Mouse (Mus musculus) stomach, embryonic 16.5 days (tissue): ENCODE results near the gene Lbr. TPM values are rescaled to one million over a fixed set of nuclear protein-coding genes. Genes with fewer than 3 reads are reported as not detected.
"Not testable (repeated sequence)": the region's sequence is repeated elsewhere in the genome, so short reads cannot be mapped to it uniquely, and the experiment has no call there.

Experiments used
- ATAC-seq: fragments of 200-750 bp; cut with Nextera tagmentation; 2 replicates; pipeline ENCODE4 v1.8.0; 2017; ENCODE audit warnings: moderate number of reproducible peaks, moderate TSS enrichment; ENCODE audit not compliant: insufficient read depth, low FRiP score
- H3K27ac ChIP-seq: fragments of 300-500 bp; sonication (generic); 2 replicates; pipeline ENCODE4 v1.5.1; 2014; ENCODE audit warnings: low read length
- H3K27me3 ChIP-seq: fragments of 300-500 bp; sonication (generic); 2 replicates; pipeline ENCODE4 v1.6.1; 2014; ENCODE audit warnings: low read length, control low read depth, mixed read lengths; ENCODE audit not compliant: control insufficient read depth, insufficient read depth
- H3K36me3 ChIP-seq: fragments of 300-500 bp; sonication (generic); 2 replicates; pipeline ENCODE4 v1.6.1; 2014; ENCODE audit warnings: low read length; ENCODE audit not compliant: control insufficient read depth, insufficient read depth
- H3K4me1 ChIP-seq: fragments of 300-500 bp; sonication (generic); 2 replicates; pipeline ENCODE4 v1.6.1; 2014; ENCODE audit warnings: low read length, control low read depth, mixed read lengths; ENCODE audit not compliant: control insufficient read depth, insufficient read depth
- H3K4me2 ChIP-seq: fragments of 300-500 bp; sonication (generic); 2 replicates; pipeline ENCODE4 v1.6.1; 2014; ENCODE audit warnings: low read depth, low read length, mixed read lengths
- H3K4me3 ChIP-seq: fragments of 300-500 bp; sonication (generic); replicated peaks from 2 replicates; pipeline ENCODE4 v1.5.1; 2014; ENCODE audit warnings: mild to moderate bottlenecking, low read length
- H3K9ac ChIP-seq: fragments of 300-500 bp; sonication (generic); 2 replicates; pipeline ENCODE4 v1.6.1; 2014; ENCODE audit warnings: low read length
- H3K9me3 ChIP-seq: fragments of 300-500 bp; sonication (generic); replicated peaks from 2 replicates; pipeline ENCODE4 v1.6.1; 2016; ENCODE audit warnings: low read length, control low read depth; ENCODE audit not compliant: control insufficient read depth
- WGBS: fragments of 180-500 bp; shearing (Covaris S2); extraction: QIAGEN DNeasy Blood & Tissue Kit; methylation state at CpG from one replicate; pipeline ENCODE4 v1.1.7; 2014; 5-methylcytosine and 5-hydroxymethylcytosine counted together
- polyA plus RNA-seq: library from polyadenylated mRNA; unstranded; fragments of >200 nt; fragmentation: Nextera tagmentation; extraction: Ambion mirVana; gene quantifications from 2 replicates; pipeline ENCODE4 v1.2.1, GENCODE M21; 2015

The Lbr gene
- polyA plus RNA-seq, 1 experiment from 2014 or later = 127 TPM

GRCm38 (mm10) chr1:181811481-181812223 lies 31.2 kb downstream of the Lbr start:
- WGBS = 85% methylated on average over 18 of the region's 18 CpGs

GRCm38 (mm10) chr1:181800667-181801066 lies 42.2 kb downstream of the Lbr start:
- Histone ChIP-seq H3K9me3 (no peaks in the 10 kb centered on the region), H3K27me3 (no peaks in the 10 kb centered on the region), H3K27ac (no peak overlapping the region), H3K36me3 (no peaks in the 10 kb centered on the region), H3K4me3 (no peak overlapping the region), H3K4me1 (no peaks in the 10 kb centered on the region), H3K9ac (no peak overlapping the region), H3K4me2 (no peak overlapping the region)
- WGBS = 85% methylated on average over 4 of the region's 4 CpGs
- no peak for ATAC-seq

More at GRCm38 (mm10) chr1:181811481-181812223, 31.2 kb downstream of the Lbr start:
- Histone ChIP-seq H3K36me3 (peaks cover 14% of the 10 kb centered on the region), H3K27ac (no peak overlapping the region), H3K9ac (no peak overlapping the region), H3K4me1 (no peaks in the 10 kb centered on the region), H3K27me3 (no peaks in the 10 kb centered on the region), H3K4me2 (no peak overlapping the region), H3K9me3 (no peaks in the 10 kb centered on the region), H3K4me3 (no peak overlapping the region)
- no peak for ATAC-seq

- 76% methylated on average over 3 of the region's 3 CpGs for WGBS
- H3K27me3 ChIP-seq = no peaks in the 10 kb centered on the region
- no peak overlapping the region for H3K4me3 ChIP-seq
- H3K27ac ChIP-seq = no peak overlapping the region
- H3K9ac ChIP-seq = no peak overlapping the region
- no peaks in the 10 kb centered on the region for H3K9me3 ChIP-seq
- no peak overlapping the region for H3K4me2 ChIP-seq
- no peaks in the 10 kb centered on the region for H3K4me1 ChIP-seq
- ATAC-seq = no peak
- no peaks in the 10 kb centered on the region for H3K36me3 ChIP-seq
Measured at GRCm38 (mm10) chr1:181799911-181800310, 42.9 kb downstream of the Lbr start.

GRCm38 (mm10) chr1:181793541-181793940 lies 49.3 kb downstream of the Lbr start:
- Histone ChIP-seq H3K9me3 (no peaks in the 10 kb centered on the region), H3K4me2 (no peak overlapping the region), H3K27ac (peak overlapping the region; percentile 9; the same call in 1 of the 2 replicates), H3K4me3 (no peak overlapping the region), H3K4me1 (no peaks in the 10 kb centered on the region), H3K36me3 (no peaks in the 10 kb centered on the region), H3K27me3 (no peaks in the 10 kb centered on the region), H3K9ac (no peak overlapping the region)
- 19% methylated on average over 2 of the region's 2 CpGs for WGBS
- ATAC-seq = no peak

GRCm38 (mm10) chr1:181789952-181790351 lies 52.9 kb downstream of the Lbr start:
- whole genome bisulfite sequencing = 45% methylated on average over 6 of the region's 6 CpGs
- no peaks in the 10 kb centered on the region for H3K27me3 ChIP-seq
- no peak overlapping the region for H3K9ac ChIP-seq
- H3K36me3 ChIP-seq = no peaks in the 10 kb centered on the region
- H3K4me1 ChIP-seq = no peaks in the 10 kb centered on the region
- no peak overlapping the region for H3K4me3 ChIP-seq
- peaks cover 3% of the 10 kb centered on the region; the same call in 1 of the 2 replicates for H3K9me3 ChIP-seq
- H3K4me2 ChIP-seq = no peak overlapping the region
- H3K27ac ChIP-seq = no peak overlapping the region
- ATAC-seq = no peak

- not testable (repeated sequence) for H3K9ac ChIP-seq, H3K27ac ChIP-seq, H3K4me3 ChIP-seq, H3K36me3 ChIP-seq, H3K4me2 ChIP-seq, H3K4me1 ChIP-seq, H3K9me3 ChIP-seq, ATAC-seq, H3K27me3 ChIP-seq
- WGBS = 95% methylated on average over 11 of the region's 11 CpGs
Measured at GRCm38 (mm10) chr1:181782600-181782999, 60.2 kb downstream of the Lbr start.

GRCm38 (mm10) chr1:181776541-181776940 lies 66.3 kb downstream of the Lbr start:
- Histone ChIP-seq H3K4me2 (no peak overlapping the region), H3K9me3 (no peaks in the 10 kb centered on the region), H3K9ac (no peak overlapping the region), H3K36me3 (no peaks in the 10 kb centered on the region), H3K4me3 (no peak overlapping the region), H3K27ac (no peak overlapping the region), H3K4me1 (no peaks in the 10 kb centered on the region), H3K27me3 (no peaks in the 10 kb centered on the region)
- no peak for ATAC-seq
- 49% methylated on average over 1 of the region's 1 CpGs for WGBS

GRCm38 (mm10) chr1:181771871-181772270 lies 71.0 kb downstream of the Lbr start:
- no peak overlapping the region for H3K4me2 ChIP-seq
- no peak overlapping the region for H3K9ac ChIP-seq
- H3K4me3 ChIP-seq = no peak overlapping the region
- H3K27me3 ChIP-seq = no peaks in the 10 kb centered on the region
- H3K4me1 ChIP-seq = no peaks in the 10 kb centered on the region
- 90% methylated on average over 3 of the region's 3 CpGs for WGBS
- H3K27ac ChIP-seq = no peak overlapping the region
- ATAC-seq = no peak
- no peaks in the 10 kb centered on the region for H3K36me3 ChIP-seq
- no peaks in the 10 kb centered on the region for H3K9me3 ChIP-seq

- Histone ChIP-seq H3K4me3 (no peak overlapping the region), H3K36me3 (no peaks in the 10 kb centered on the region), H3K9me3 (no peaks in the 10 kb centered on the region), H3K9ac (no peak overlapping the region), H3K4me2 (no peak overlapping the region), H3K27me3 (no peaks in the 10 kb centered on the region), H3K27ac (no peak overlapping the region), H3K4me1 (no peaks in the 10 kb centered on the region)
- WGBS = 61% methylated on average over 14 of the region's 14 CpGs
- no peak for ATAC-seq
Measured at GRCm38 (mm10) chr1:181769392-181769791, 73.5 kb downstream of the Lbr start.
